In genomic region chr9:66285901-66286300, GRCm38 (mm10) we compare ENCODE assay signal across 20 mouse cellular contexts.
A peak's percentile ranks its signal among the peaks of the same experiment; 100 is the strongest.
DNase-seq lines count a peak whose midpoint lies in the region; ATAC-seq and TF ChIP-seq lines count a peak whose summit lies in the region.
"Had no signal": no experiment of that assay in that cellular context is flagged by ENCODE, and none has a peak within 500 bp of the region (broad histone marks: within the 10 kb centered on the region; RNA-seq: fewer than 3 reads in every experiment).

No protein-coding gene starts in this region.

- no peak overlapping the region for H3K4me2 ChIP-seq in midbrain, embryonic 14.5 days (ENCODE audit: low read length)
- H3K4me2 ChIP-seq in midbrain, embryonic 16.5 days (ENCODE audit: low read length): no peak overlapping the region
- H3K4me2 ChIP-seq: embryonic facial prominence, embryonic 12.5 days; limb, embryonic 12.5 days; lung, embryonic 15.5 days; midbrain, embryonic 12.5 days had no signal

- 0 out of 2 replicates have a peak, but pooled peaks cover 3% of the 10 kb centered on the region for H3K4me1 ChIP-seq in midbrain, embryonic 14.5 days (ENCODE audit: control insufficient read depth, insufficient read depth, low read length)
- no peaks in the 10 kb centered on the region for H3K4me1 ChIP-seq in midbrain, embryonic 16.5 days (ENCODE audit: control insufficient read depth, insufficient read depth, low read length)
- H3K4me1 ChIP-seq in limb, embryonic 10.5 days: peaks cover 8% of the 10 kb centered on the region
- H3K4me1 ChIP-seq: lung, embryonic 15.5 days had no signal

- no peaks in the 10 kb centered on the region for H3K27me3 ChIP-seq in midbrain, embryonic 14.5 days (ENCODE audit: control insufficient read depth, insufficient read depth, low read length)
- no peaks in the 10 kb centered on the region for H3K27me3 ChIP-seq in midbrain, embryonic 16.5 days (ENCODE audit: control insufficient read depth, insufficient read depth, low read depth, low read length)
- no peaks in the 10 kb centered on the region for H3K27me3 ChIP-seq in limb, embryonic 10.5 days (ENCODE audit: low read depth, poor library complexity, severe bottlenecking)
- H3K27me3 ChIP-seq: embryonic facial prominence, embryonic 12.5 days; limb, embryonic 12.5 days; lung, embryonic 15.5 days; midbrain, embryonic 12.5 days had no signal

- H3K9me3 ChIP-seq in midbrain, embryonic 14.5 days (ENCODE audit: control insufficient read depth, low read length): no peaks in the 10 kb centered on the region
- no peaks in the 10 kb centered on the region for H3K9me3 ChIP-seq in midbrain, embryonic 16.5 days (replicated peaks; ENCODE audit: control insufficient read depth, low read length, poor library complexity, severe bottlenecking)
- no peaks in the 10 kb centered on the region for H3K9me3 ChIP-seq in limb, embryonic 10.5 days (replicated peaks)
- H3K9me3 ChIP-seq: embryonic facial prominence, embryonic 12.5 days; limb, embryonic 12.5 days; lung, embryonic 15.5 days; midbrain, embryonic 12.5 days had no signal

- no peaks in the 10 kb centered on the region for H3K36me3 ChIP-seq in midbrain, embryonic 14.5 days (ENCODE audit: control insufficient read depth, insufficient read depth, low read length)
- no peaks in the 10 kb centered on the region for H3K36me3 ChIP-seq in midbrain, embryonic 16.5 days (ENCODE audit: control insufficient read depth, insufficient read depth, low read length)
- no peaks in the 10 kb centered on the region for H3K36me3 ChIP-seq in limb, embryonic 10.5 days
- H3K36me3 ChIP-seq: embryonic facial prominence, embryonic 12.5 days; limb, embryonic 12.5 days; lung, embryonic 15.5 days; midbrain, embryonic 12.5 days had no signal

- intact Hi-C loops in gastrocnemius, adult 2 months (cut with DNase I): no loop called here

- no peak overlapping the region for H3K9ac ChIP-seq in midbrain, embryonic 14.5 days (replicated peaks; ENCODE audit: low read length)
- no peak overlapping the region for H3K9ac ChIP-seq in midbrain, embryonic 16.5 days (ENCODE audit: low read depth, low read length)
- H3K9ac ChIP-seq: embryonic facial prominence, embryonic 12.5 days; limb, embryonic 12.5 days; liver, embryonic 14.5 days; lung, embryonic 15.5 days; midbrain, embryonic 12.5 days had no signal

- no peak for ATAC-seq in midbrain, embryonic 14.5 days (ENCODE audit: low FRiP score, low TSS enrichment)
- ATAC-seq in midbrain, embryonic 16.5 days: no peak
- ATAC-seq: activated CD4-positive, CD25-positive, alpha-beta regulatory T cell, adult 4 months; forebrain, embryonic 14.5 days had no signal

- TF ChIP-seq CTCF in gastrocnemius, adult 2 months (IDR thresholded peaks at IDR 0.05): no peak
- TF ChIP-seq CTCF in brain, embryonic 14.5 days (IDR thresholded peaks at IDR 0.05; ENCODE audit: borderline replicate concordance, extremely low read depth, insufficient read depth, insufficient read length): no peak

- no peak for TF ChIP-seq POLR2A in brain, embryonic 14.5 days (IDR thresholded peaks at IDR 0.05; ENCODE audit: borderline replicate concordance, extremely low read depth, insufficient read depth, insufficient read length, poor library complexity, severe bottlenecking)

- 38% methylated on average over 7 of the region's 7 CpGs for WGBS in midbrain, embryonic 14.5 days
- 47% methylated on average over 7 of the region's 7 CpGs for WGBS in midbrain, embryonic 16.5 days
- 64% methylated on average over 7 of the region's 7 CpGs for WGBS in limb, embryonic 10.5 days

- DNase-seq in gastrocnemius, adult 2 months: no peak
- DNase-seq in gastrocnemius, adult 18-20 months (ENCODE audit: low spot score): no peak
- DNase-seq in midbrain, embryonic 14.5 days: peak; percentile 56
- DNase-seq in brain, embryonic 14.5 days (ENCODE audit: low read depth): peak; percentile 39
- no peak for DNase-seq in limb, embryonic 10.5 days (ENCODE audit: low spot score)
- no peak for DNase-seq in frontal cortex, postnatal 14 days (ENCODE audit: low spot score in 2 of 2)
- DNase-seq: B cell, adult 2 months; cerebellum, postnatal 14 days; gastrocnemius, postnatal 36 days; kidney, adult 11 months; kidney, postnatal 4 days; lung, postnatal 4 days had no signal

- H3K4me3 ChIP-seq in gastrocnemius, adult 2 months: no peak overlapping the region
- H3K4me3 ChIP-seq in midbrain, embryonic 14.5 days (replicated peaks; ENCODE audit: low read depth, low read length): no peak overlapping the region
- H3K4me3 ChIP-seq in midbrain, embryonic 16.5 days (ENCODE audit: low read depth, low read length): no peak overlapping the region
- no peak overlapping the region for H3K4me3 ChIP-seq in limb, embryonic 10.5 days
- H3K4me3 ChIP-seq: embryonic facial prominence, embryonic 12.5 days; limb, embryonic 12.5 days; lung, embryonic 15.5 days; midbrain, embryonic 12.5 days had no signal

- 0 out of 2 replicates have a peak overlapping the region, but pooled peaks have one; percentile 5 for H3K27ac ChIP-seq in gastrocnemius, adult 2 months
- no peak overlapping the region for H3K27ac ChIP-seq in midbrain, embryonic 14.5 days (replicated peaks; ENCODE audit: low read depth, low read length)
- H3K27ac ChIP-seq in midbrain, embryonic 16.5 days (ENCODE audit: low read length): no peak overlapping the region
- H3K27ac ChIP-seq in limb, embryonic 10.5 days: no peak overlapping the region
- H3K27ac ChIP-seq: embryonic facial prominence, embryonic 12.5 days; limb, embryonic 12.5 days; liver, embryonic 14.5 days; lung, embryonic 15.5 days; midbrain, embryonic 12.5 days had no signal

Comparison
In these comparisons a context has a peak if more than half of its experiments do, and no peak if none do; other contexts are left out.
1. DNase-seq: peak in midbrain, embryonic 14.5 days (single experiment) and brain, embryonic 14.5 days (single experiment); none in gastrocnemius, adult 2 months (single experiment), gastrocnemius, adult 18-20 months (single experiment), limb, embryonic 10.5 days (single experiment) and frontal cortex, postnatal 14 days (0 of 2).